Mouse (Mus musculus) forebrain, embryonic 10.5 days (tissue): ENCODE results near the gene Hcrtr2. TPM values are rescaled to one million over a fixed set of nuclear protein-coding genes. Genes with fewer than 3 reads are reported as not detected.

Experiments used
- DNase-seq: peaks from one replicate; pipeline ENCODE4 v3.0.0-alpha.2; 2017; ENCODE audit warnings: low spot score; ENCODE audit errors: extremely low spot score
- H3K27ac ChIP-seq: fragments of 300-500 bp; sonication (generic); 2 replicates; pipeline ENCODE4 v1.5.1; 2016; ENCODE audit warnings: mild to moderate bottlenecking
- H3K27me3 ChIP-seq: fragments of 300-500 bp; sonication (generic); 2 replicates; pipeline ENCODE4 v1.6.1; 2016; ENCODE audit warnings: mild to moderate bottlenecking; ENCODE audit not compliant: poor library complexity, severe bottlenecking
- H3K36me3 ChIP-seq: fragments of 300-500 bp; sonication (generic); replicated peaks from 2 replicates; pipeline ENCODE4 v1.6.1; 2016; ENCODE audit warnings: mild to moderate bottlenecking, moderate library complexity
- H3K4me1 ChIP-seq: fragments of 300-500 bp; sonication (generic); 2 replicates; pipeline ENCODE4 v1.6.1; 2016
- H3K4me3 ChIP-seq: fragments of 300-500 bp; sonication (generic); 2 replicates; pipeline ENCODE4 v1.5.1; 2016; ENCODE audit warnings: mild to moderate bottlenecking, moderate library complexity
- H3K9me3 ChIP-seq: fragments of 300-500 bp; sonication (generic); 2 replicates; pipeline ENCODE4 v1.6.1; 2016; ENCODE audit warnings: mild to moderate bottlenecking, moderate library complexity
- WGBS: fragments of 180-500 bp; shearing (Covaris S2); methylation state at CpG from one replicate; pipeline ENCODE4 v1.1.7; 2016; 5-methylcytosine and 5-hydroxymethylcytosine counted together
- polyA plus RNA-seq: library from polyadenylated mRNA; unstranded; fragments of >200 nt; fragmentation: Nextera tagmentation; extraction: Ambion mirVana; gene quantifications from 2 replicates; pipeline ENCODE4 v1.2.1, GENCODE M21; 2016

The Hcrtr2 gene
- 0.30 and 0.42 TPM in 2 replicates for polyA plus RNA-seq

DNA sequence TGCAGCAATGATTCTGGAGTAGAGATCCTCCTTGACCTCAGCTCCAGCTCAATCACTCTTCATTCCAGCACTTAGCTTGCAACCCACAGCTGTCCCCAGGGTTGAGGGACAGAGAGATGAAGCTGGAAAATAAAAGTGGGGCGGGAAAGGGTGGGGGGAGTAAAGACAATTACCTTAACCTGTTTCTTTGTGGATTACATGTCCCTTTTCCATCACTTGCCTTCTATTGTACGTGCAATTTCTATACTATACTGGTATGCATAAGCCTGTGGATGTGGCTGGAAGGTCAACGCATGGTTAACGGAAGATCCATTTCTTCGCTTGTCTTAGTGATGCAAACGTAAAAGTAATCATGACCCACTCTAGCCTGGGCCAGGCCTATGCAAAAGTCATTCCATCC lies at the start of gene Hcrtr2:
Gene Hcrtr2, minus strand, starts transcription at position 101 of the 400 bp plus-strand sequence.
- H3K36me3 ChIP-seq = no peaks in the 10 kb centered on the region
- H3K27ac ChIP-seq = no peak within 1 kb of the TSS
- no peak for DNase-seq
- peaks cover 48% of the 10 kb centered on the region for H3K27me3 ChIP-seq
- 85% methylated on average over 6 of the region's 6 CpGs for WGBS
- peaks cover 10% of the 10 kb centered on the region for H3K4me1 ChIP-seq
- H3K9me3 ChIP-seq = no peaks in the 10 kb centered on the region
- H3K4me3 ChIP-seq = peak within 1 kb of the TSS; percentile 57

DNA sequence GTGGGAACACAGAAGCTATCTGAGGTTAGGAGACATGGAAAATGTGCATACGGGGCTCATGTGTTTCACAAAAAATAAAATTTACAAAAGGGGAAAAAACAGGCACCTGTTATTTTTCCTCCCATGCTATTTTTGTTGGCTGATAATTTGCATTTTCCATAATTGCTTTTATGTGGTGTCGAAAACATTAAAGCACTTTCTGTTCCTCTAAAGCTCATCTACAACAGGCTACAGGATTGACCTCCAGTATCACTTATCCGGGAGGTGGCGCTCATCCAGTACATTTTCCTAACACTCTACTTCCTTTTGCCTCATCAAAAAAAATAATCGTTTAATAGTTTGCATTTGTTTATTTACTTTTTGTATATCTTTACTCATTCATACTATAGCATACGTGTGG lies 41.2 kb upstream of the Hcrtr2 start:
- Histone ChIP-seq H3K4me3 (no peak overlapping the region), H3K27ac (no peak overlapping the region), H3K36me3 (no peaks in the 10 kb centered on the region), H3K27me3 (no peaks in the 10 kb centered on the region), H3K4me1 (no peaks in the 10 kb centered on the region), H3K9me3 (no peaks in the 10 kb centered on the region)
- no peak for DNase-seq
- 84% methylated on average over 6 of the region's 6 CpGs for WGBS

DNA sequence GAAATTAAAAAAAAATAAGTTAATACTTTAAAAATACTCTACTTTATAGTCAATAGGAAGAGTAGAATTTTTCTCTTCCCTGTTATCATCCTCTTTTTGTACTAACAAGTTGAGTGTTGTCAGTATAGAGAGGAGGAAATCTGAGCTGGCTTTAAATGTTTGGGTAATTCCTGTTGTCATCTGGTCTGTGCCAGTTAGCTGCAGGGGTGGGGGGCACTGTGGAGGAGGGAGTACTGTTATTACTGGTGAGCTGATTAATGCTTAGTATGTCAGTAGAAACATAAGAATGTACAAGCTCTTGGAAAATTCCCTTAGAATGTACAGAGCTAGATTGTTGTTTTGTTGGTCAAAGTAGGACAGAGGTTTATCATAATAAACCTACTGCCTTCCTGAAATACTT lies 36.7 kb upstream of the Hcrtr2 start:
- H3K4me3 ChIP-seq = no peak overlapping the region
- H3K27me3 ChIP-seq = no peaks in the 10 kb centered on the region
- H3K4me1 ChIP-seq = no peaks in the 10 kb centered on the region

DNA sequence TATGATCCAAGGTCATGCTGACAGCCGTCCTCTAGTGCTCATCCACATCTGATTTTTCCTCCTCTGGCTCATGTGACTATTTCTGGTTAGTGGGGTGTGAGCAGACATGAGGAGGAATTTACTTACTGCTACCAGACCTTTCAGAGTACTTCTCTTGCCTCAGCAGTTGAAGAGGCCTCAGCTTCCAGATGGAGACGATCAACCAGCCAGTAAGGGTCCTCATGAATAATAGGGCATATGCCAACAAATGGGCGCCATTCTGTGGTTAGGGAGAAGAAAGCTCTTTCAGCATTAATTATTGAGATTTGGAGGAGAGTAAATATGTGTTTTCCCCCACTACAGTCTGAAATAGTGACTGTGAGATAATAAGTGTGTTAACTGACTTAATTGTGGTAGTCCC lies 28.7 kb upstream of the Hcrtr2 start:
- DNase-seq = no peak
- WGBS = 88% methylated on average over 3 of the region's 3 CpGs
- Histone ChIP-seq H3K4me1 (no peaks in the 10 kb centered on the region), H3K9me3 (no peaks in the 10 kb centered on the region), H3K4me3 (no peak overlapping the region), H3K36me3 (no peaks in the 10 kb centered on the region), H3K27me3 (no peaks in the 10 kb centered on the region), H3K27ac (no peak overlapping the region)

More for the DNA sequence above, 36.7 kb upstream of the Hcrtr2 start:
- Histone ChIP-seq H3K36me3 (no peaks in the 10 kb centered on the region), H3K9me3 (no peaks in the 10 kb centered on the region), H3K27ac (no peak overlapping the region)
- DNase-seq = no peak

DNA sequence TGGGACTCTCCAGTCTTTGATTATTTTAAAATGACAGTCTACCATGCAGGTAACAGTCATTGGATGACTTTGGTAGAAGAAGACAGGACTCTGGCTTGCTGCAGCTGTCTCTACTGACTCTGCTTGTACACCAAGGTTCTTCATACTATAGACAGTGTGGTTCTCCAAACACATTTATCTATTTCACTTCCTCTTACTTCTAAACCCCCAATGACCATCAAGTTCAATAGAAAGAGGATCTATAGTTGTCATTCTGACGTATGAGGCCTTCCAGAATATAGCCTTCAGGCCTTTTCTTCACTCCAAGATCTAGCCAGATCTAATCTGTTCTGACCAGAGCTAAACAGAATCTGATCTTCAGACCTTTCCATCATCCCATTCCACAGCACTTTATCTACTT lies 23.6 kb upstream of the Hcrtr2 start:
- Histone ChIP-seq H3K4me1 (no peaks in the 10 kb centered on the region), H3K27ac (no peak overlapping the region), H3K9me3 (no peaks in the 10 kb centered on the region), H3K27me3 (no peaks in the 10 kb centered on the region), H3K36me3 (no peaks in the 10 kb centered on the region), H3K4me3 (no peak overlapping the region)
- 94% methylated on average over 1 of the region's 1 CpGs for WGBS
- DNase-seq = no peak

DNA sequence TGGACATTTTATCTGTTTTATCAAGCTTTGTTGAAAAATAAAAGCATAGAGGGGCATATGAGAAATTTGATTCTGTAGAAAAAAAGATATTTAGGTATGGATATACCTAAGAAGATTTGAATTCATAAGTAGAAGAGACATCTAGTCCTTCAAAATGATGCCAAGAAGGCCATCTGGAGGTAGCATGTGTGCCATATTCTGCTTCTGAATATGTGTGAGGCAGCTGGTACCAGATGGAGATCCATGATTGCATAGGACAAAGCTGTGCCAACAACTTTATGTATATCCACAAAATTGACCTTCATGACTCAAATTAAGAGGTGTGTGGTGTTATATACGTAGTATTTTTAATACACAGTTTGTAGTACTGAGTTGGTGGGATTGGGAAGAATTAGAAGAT lies 7.4 kb upstream of the Hcrtr2 start:
- no peak for DNase-seq
- Histone ChIP-seq H3K9me3 (no peaks in the 10 kb centered on the region), H3K4me3 (no peak overlapping the region), H3K4me1 (no peaks in the 10 kb centered on the region), H3K27ac (no peak overlapping the region), H3K27me3 (no peaks in the 10 kb centered on the region), H3K36me3 (no peaks in the 10 kb centered on the region)
- WGBS = 79% methylated on average over 1 of the region's 1 CpGs

DNA sequence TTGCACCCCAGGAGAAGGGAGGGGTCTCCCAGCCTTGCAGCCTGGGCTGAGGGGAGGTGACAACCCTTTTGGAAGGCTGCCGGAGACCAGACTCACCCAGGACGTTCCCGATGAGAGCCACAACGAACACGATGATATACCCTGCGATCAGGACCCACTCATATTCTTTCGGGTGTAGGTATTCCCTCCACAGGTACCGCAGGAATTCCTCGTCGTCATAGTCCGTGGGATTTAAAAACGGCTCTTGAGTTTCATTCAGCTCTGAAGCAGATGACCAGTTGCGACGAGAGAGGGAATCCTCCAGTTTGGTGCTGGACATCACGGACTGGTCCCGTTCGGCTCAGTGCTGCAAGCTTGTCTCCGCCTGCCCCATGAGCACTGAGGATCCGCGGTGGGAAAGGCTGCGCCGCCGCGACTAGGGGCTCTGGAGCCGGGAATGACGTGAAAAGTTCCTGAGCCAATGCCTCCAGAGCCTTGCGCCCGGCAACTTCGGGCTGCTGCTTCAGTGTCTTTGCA lies 412 bp downstream of the Hcrtr2 start:
- Histone ChIP-seq H3K27ac (no peak overlapping the region), H3K9me3 (no peaks in the 10 kb centered on the region), H3K4me3 (peak overlapping the region; percentile 57), H3K27me3 (peaks cover 48% of the 10 kb centered on the region), H3K4me1 (peaks cover 10% of the 10 kb centered on the region), H3K36me3 (no peaks in the 10 kb centered on the region)
- WGBS = under 1% methylated on average over 29 of the region's 29 CpGs
- peak; percentile 55 for DNase-seq

DNA sequence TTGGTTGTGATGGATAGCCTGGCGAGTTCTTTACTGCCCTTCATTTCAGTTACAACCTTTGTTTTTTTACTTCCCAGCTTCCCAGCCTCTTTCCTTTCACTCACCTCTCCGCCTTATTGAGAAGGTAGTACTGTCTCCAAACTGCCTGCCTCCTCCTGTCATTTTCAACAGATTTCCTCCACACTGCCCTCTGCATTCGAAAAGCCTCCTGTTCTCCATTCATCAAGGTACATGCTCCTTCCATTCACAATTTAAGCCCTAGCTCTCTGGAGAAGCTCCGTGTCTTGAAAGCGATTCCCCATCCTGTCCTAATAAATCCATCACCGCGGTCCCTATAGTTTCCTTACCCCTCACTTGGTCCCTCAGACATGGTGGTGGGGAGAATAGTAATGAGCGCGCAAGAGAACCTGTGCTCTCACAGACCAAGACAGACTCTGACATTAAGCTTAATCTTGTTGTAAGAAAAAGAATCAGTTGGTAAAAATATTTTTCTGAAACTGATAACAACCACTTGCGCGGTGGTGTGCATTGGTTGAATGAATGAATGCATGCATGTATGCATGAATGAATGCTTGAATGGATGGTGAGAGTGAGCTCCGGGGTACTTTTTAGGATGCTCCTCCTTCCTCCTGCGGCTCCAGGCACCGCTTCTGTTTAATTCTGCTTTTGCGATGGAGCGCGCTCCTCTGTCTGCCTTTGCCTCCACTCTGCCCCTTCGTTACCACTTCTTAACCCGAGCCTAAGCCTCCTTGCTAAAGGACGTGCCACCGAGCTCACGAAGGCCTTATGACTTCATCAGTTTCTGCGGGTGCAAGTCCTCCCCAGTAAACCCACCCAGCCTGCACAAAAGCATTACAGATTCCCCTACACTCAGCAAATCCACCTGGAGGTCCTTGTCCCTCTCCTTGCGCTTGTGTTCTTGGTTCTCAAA lies 1.3 kb downstream of the Hcrtr2 start:
- Histone ChIP-seq H3K27ac (no peak overlapping the region), H3K4me3 (peak overlapping the region; percentile 57), H3K9me3 (no peaks in the 10 kb centered on the region), H3K36me3 (no peaks in the 10 kb centered on the region), H3K27me3 (peaks cover 48% of the 10 kb centered on the region), H3K4me1 (peaks cover 10% of the 10 kb centered on the region)
- DNase-seq = peak; percentile 34
- WGBS = 6% methylated on average over 24 of the region's 24 CpGs

DNA sequence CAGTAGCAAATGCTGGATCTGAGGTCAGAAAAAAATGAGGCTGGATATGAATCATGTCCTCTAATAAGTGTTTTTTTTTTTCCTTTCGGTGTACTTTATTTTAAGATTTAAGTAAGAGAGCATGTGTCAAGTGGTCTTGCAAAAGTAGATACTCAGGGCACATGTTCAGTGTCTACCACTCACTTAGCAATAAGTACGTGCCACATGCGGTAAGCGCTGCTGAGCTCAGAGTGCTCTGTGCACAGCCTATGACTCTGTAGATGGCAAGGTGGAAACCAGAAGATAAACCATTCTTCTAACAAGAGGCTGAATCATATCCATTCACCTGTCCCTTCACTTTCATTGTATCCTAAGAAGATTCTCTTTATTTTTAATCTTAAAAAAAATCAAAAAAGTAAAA lies 2.1 kb downstream of the Hcrtr2 start:
- H3K4me1 ChIP-seq = peaks cover 10% of the 10 kb centered on the region
- H3K36me3 ChIP-seq = no peaks in the 10 kb centered on the region
- H3K9me3 ChIP-seq = no peaks in the 10 kb centered on the region
- WGBS = 90% methylated on average over 4 of the region's 4 CpGs
- H3K27me3 ChIP-seq = peaks cover 48% of the 10 kb centered on the region
- H3K4me3 ChIP-seq = no peak overlapping the region
- H3K27ac ChIP-seq = no peak overlapping the region
- no peak for DNase-seq

DNA sequence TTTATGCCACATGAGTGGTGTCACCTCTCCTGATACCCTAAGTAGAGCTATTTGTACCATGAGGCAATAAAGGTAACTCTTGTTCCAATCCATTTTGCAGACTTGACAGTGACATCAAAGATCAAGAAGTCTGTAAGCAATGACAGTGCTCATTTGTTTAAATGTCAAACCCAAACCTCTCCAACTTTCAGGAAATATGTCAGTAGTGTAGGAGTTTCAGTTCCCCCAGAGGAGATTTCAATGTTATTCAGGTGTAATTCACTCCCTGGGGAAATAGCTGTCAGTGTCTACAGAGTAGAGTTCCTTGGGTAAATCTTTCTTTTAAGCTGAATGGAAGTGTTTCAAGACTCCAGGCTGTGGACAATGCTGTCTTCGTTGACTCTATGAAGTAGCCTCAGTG lies 2.9 kb downstream of the Hcrtr2 start:
- H3K36me3 ChIP-seq = no peaks in the 10 kb centered on the region
- 77% methylated on average over 1 of the region's 1 CpGs for WGBS
- H3K27me3 ChIP-seq = peaks cover 48% of the 10 kb centered on the region
- no peak overlapping the region for H3K4me3 ChIP-seq
- no peak overlapping the region for H3K27ac ChIP-seq
- DNase-seq = no peak
- H3K9me3 ChIP-seq = no peaks in the 10 kb centered on the region
- peaks cover 10% of the 10 kb centered on the region for H3K4me1 ChIP-seq

DNA sequence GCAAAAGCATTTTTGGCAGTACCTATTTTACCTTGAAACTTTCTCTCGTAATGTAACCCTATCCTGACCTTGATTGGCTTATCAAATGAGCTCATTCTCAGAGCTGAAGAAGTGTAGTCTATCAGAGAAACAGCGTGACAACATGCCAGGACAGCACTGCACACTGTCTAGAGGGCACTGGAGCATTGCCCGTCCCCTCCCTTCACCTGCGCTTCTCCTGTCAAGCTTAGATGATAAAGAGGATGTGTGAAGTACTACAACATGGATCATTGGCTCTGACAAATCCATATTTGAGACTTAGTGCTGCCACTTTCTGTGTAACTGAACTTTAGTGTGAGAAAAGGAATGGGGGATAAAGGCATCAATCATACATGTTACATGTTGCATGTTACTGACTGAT lies 5.4 kb downstream of the Hcrtr2 start:
- Histone ChIP-seq H3K36me3 (no peaks in the 10 kb centered on the region), H3K4me1 (peaks cover 10% of the 10 kb centered on the region), H3K4me3 (no peak overlapping the region), H3K27me3 (peaks cover 28% of the 10 kb centered on the region), H3K9me3 (no peaks in the 10 kb centered on the region), H3K27ac (no peak overlapping the region)
- DNase-seq = no peak
- WGBS = 90% methylated on average over 4 of the region's 4 CpGs

DNA sequence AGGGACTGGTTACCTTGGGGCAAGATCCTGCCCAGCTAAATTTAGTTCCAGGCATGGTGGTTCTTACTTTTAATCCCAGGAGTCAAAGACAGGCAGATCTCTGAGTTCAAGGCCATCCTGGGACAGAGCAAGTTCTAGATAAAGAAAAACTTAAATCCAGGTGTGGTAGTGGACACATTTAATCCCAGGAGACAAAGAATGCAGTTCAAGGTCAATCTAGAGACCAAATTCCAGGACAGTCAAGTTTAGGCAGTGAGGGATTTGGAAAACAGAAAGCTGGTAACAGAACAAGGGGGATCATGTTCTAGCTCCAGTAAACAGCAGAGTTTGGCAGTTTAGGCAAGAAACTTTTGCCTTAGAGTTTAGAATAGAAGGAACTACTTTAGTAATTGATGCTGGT lies 8.6 kb downstream of the Hcrtr2 start:
- H3K27me3 ChIP-seq = no peaks in the 10 kb centered on the region
- no peak for DNase-seq
- H3K9me3 ChIP-seq = no peaks in the 10 kb centered on the region
- H3K4me1 ChIP-seq = no peaks in the 10 kb centered on the region
- H3K27ac ChIP-seq = no peak overlapping the region
- no peak overlapping the region for H3K4me3 ChIP-seq
- no peaks in the 10 kb centered on the region for H3K36me3 ChIP-seq

DNA sequence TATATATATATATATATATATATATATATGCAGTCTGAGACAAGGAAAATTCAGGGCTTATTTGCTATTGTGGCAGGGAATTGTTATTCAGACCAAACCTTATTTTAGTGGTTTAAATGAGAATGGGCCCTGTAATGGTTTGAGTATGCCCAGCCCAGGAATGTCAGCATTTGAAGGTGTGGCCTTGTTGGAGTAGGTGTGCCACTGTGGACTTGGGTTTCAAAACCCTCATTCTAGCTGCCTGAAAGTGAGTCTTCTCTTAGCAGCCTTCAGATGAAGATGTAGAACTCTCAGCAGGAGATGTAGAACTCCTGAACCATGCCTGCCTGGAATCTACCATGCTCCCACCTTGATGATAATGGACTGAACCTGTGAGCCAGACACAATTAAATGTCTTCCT lies 9.7 kb downstream of the Hcrtr2 start:
- no peaks in the 10 kb centered on the region for H3K36me3 ChIP-seq
- no peak overlapping the region for H3K27ac ChIP-seq
- H3K27me3 ChIP-seq = no peaks in the 10 kb centered on the region
- H3K4me1 ChIP-seq = no peaks in the 10 kb centered on the region
- no peak overlapping the region for H3K4me3 ChIP-seq
- H3K9me3 ChIP-seq = no peaks in the 10 kb centered on the region
- no peak for DNase-seq
